Mouse (Mus musculus) lung, adult 18-20 months (tissue): Measurements from ENCODE around the gene Lasp1.

ENCODE experiments used
- DNase-seq, 2 experiments: peaks; one replicate each; pipeline ENCODE4 v3.0.0; 2022; ENCODE audit warnings: mixed read lengths in 2 of 2

The Lasp1 gene

GRCm38 (mm10) chr11:97797369-97798082, 1.3 kb upstream of the Lasp1 start:
- no peak for DNase-seq

- no peak for DNase-seq
Measured at GRCm38 (mm10) chr11:97798083-97798435, 741 bp upstream of the Lasp1 start.

GRCm38 (mm10) chr11:97799146-97799993, 570 bp downstream of the Lasp1 start:
- peak; percentile 89 to 92 for DNase-seq

GRCm38 (mm10) chr11:97799994-97800690, 1.3 kb downstream of the Lasp1 start:
- peak; percentile 86 to 89 for DNase-seq

GRCm38 (mm10) chr11:97800691-97801408, 2.0 kb downstream of the Lasp1 start:
- DNase-seq = peak; percentile 55 to 64

- peak; percentile 56 to 76 for DNase-seq
Measured at GRCm38 (mm10) chr11:97801409-97802193, 2.8 kb downstream of the Lasp1 start.

- DNase-seq = no peak
Measured at GRCm38 (mm10) chr11:97802194-97802470, 3.3 kb downstream of the Lasp1 start.

GRCm38 (mm10) chr11:97802495-97802894, 3.7 kb downstream of the Lasp1 start:
- no peak for DNase-seq

- DNase-seq = no peak
Measured at GRCm38 (mm10) chr11:97803847-97804246, 5.0 kb downstream of the Lasp1 start.

- DNase-seq = no peak
Measured at GRCm38 (mm10) chr11:97804841-97805661, 6.3 kb downstream of the Lasp1 start.

GRCm38 (mm10) chr11:97805662-97806612, 7.1 kb downstream of the Lasp1 start:
- DNase-seq = no peak

GRCm38 (mm10) chr11:97806613-97806964, 7.8 kb downstream of the Lasp1 start:
- DNase-seq = no peak

GRCm38 (mm10) chr11:97807626-97808025, 8.8 kb downstream of the Lasp1 start:
- no peak for DNase-seq

GRCm38 (mm10) chr11:97808093-97808492, 9.3 kb downstream of the Lasp1 start:
- peak; percentile 59 to 72 for DNase-seq

- DNase-seq = no peak
Measured at GRCm38 (mm10) chr11:97808621-97809234, 9.9 kb downstream of the Lasp1 start.

GRCm38 (mm10) chr11:97809235-97810121, 10.7 kb downstream of the Lasp1 start:
- no peak for DNase-seq

- DNase-seq = peak; percentile 78 to 86
Measured at GRCm38 (mm10) chr11:97810356-97810755, 11.6 kb downstream of the Lasp1 start.

- no peak for DNase-seq
Measured at GRCm38 (mm10) chr11:97810970-97811369, 12.2 kb downstream of the Lasp1 start.
